Mouse (Mus musculus) hindbrain, embryonic 15.5 days (tissue): ENCODE data around the gene Tle6. TPM values are rescaled to one million over a fixed set of nuclear protein-coding genes. Genes with fewer than 3 reads are reported as not detected.
A peak's percentile ranks its signal among the peaks of the same experiment; 100 is the strongest.

Experiments used
- ATAC-seq: fragments of 200-750 bp; cut with Nextera tagmentation; 2 replicates; pipeline ENCODE4 v1.8.0; 2017; ENCODE audit warnings: low read depth, moderate number of reproducible peaks, moderate TSS enrichment; ENCODE audit not compliant: low FRiP score
- H3K27ac ChIP-seq: fragments of 300-500 bp; sonication (generic); replicated peaks from 2 replicates; pipeline ENCODE4 v1.5.1; 2015; ENCODE audit warnings: mild to moderate bottlenecking, inconsistent platforms
- H3K27me3 ChIP-seq: fragments of 300-500 bp; sonication (generic); 2 replicates; pipeline ENCODE4 v1.6.1; 2015; ENCODE audit warnings: control low read depth, inconsistent platforms
- H3K36me3 ChIP-seq: fragments of 300-500 bp; sonication (generic); 2 replicates; pipeline ENCODE4 v1.6.1; 2015; ENCODE audit warnings: control low read depth, inconsistent platforms
- H3K4me1 ChIP-seq: fragments of 300-500 bp; sonication (generic); replicated peaks from 2 replicates; pipeline ENCODE4 v1.6.1; 2015; ENCODE audit warnings: control low read depth, inconsistent platforms
- H3K4me2 ChIP-seq: fragments of 300-500 bp; sonication (generic); 2 replicates; pipeline ENCODE4 v1.6.1; 2015; ENCODE audit warnings: moderate library complexity, mild to moderate bottlenecking, inconsistent platforms
- H3K4me3 ChIP-seq: fragments of 300-500 bp; sonication (generic); 2 replicates; pipeline ENCODE4 v1.5.1; 2015; ENCODE audit warnings: mild to moderate bottlenecking, inconsistent platforms
- H3K9ac ChIP-seq: fragments of 300-500 bp; sonication (generic); 2 replicates; pipeline ENCODE4 v1.6.1; 2015; ENCODE audit warnings: inconsistent platforms
- H3K9me3 ChIP-seq: fragments of 300-500 bp; sonication (generic); 2 replicates; pipeline ENCODE4 v1.6.1; 2016; ENCODE audit warnings: control low read depth, inconsistent platforms
- WGBS: fragments of 180-500 bp; shearing (Covaris S2); methylation state at CpG from one replicate; pipeline ENCODE4 v1.1.7; 2015; 5-methylcytosine and 5-hydroxymethylcytosine counted together
- polyA plus RNA-seq: library from polyadenylated mRNA; unstranded; fragments of >200 nt; fragmentation: Nextera tagmentation; extraction: Ambion mirVana; gene quantifications from 2 replicates; pipeline ENCODE4 v1.2.1, GENCODE M21; 2015

Gene Tle6
- polyA plus RNA-seq, 1 experiment from 2014 or later: 8.7 TPM

DNA sequence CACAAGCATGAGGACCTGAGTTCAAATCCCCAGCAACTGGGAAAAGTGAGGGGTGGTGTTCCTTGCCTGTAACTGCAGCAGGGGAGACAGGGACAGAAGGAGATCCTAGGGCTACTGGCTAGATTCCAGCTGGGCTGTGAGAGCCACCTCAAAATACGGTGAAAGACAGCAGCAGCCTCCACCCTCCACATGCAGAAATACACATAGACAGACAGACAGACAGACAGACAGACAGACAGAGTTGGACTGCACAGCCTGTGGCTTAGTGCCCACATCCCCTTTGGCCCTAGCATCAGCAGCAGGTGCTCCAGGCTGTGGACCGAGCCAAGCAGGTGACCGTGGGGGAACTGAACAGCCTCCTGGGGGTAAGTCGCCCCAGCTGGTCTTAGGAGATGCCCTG is 20.9 kb downstream of the Tle6 start:
- no peak for ATAC-seq
- H3K27me3 ChIP-seq: peaks cover 64% of the 10 kb centered on the region
- H3K27ac ChIP-seq: no peak overlapping the region
- no peak overlapping the region; the same call in 1 of the 2 replicates for H3K4me2 ChIP-seq
- H3K36me3 ChIP-seq: 0 out of 2 replicates have a peak, but pooled peaks cover under 1% of the 10 kb centered on the region
- H3K9ac ChIP-seq: no peak overlapping the region
- peaks cover 32% of the 10 kb centered on the region for H3K4me1 ChIP-seq
- 63% methylated on average over 4 of the region's 4 CpGs for WGBS
- no peaks in the 10 kb centered on the region for H3K9me3 ChIP-seq
- H3K4me3 ChIP-seq: no peak overlapping the region

DNA sequence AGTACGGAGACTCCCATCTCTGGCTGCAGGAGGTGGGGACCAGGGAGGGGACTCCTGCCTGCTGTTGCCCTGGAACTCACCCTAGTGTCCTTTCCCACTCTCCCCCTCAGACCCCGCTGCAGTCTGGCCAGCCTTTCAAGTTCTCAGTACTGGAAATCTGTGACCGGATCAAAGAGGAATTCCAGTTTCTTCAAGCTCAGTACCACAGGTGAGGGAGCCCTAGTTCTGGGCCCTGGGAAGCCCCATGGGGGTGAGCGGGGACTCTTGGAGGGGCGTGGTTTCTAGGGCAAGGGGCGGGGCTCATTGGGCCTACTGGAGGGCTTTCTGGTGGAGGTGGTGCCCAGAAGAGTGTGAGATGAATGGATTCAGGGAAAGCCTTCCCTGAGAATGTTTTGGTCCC is 25.2 kb downstream of the Tle6 start:
- no peaks in the 10 kb centered on the region for H3K36me3 ChIP-seq
- peaks cover 51% of the 10 kb centered on the region for H3K4me1 ChIP-seq
- 0% methylated on average over 6 of the region's 6 CpGs for WGBS

DNA sequence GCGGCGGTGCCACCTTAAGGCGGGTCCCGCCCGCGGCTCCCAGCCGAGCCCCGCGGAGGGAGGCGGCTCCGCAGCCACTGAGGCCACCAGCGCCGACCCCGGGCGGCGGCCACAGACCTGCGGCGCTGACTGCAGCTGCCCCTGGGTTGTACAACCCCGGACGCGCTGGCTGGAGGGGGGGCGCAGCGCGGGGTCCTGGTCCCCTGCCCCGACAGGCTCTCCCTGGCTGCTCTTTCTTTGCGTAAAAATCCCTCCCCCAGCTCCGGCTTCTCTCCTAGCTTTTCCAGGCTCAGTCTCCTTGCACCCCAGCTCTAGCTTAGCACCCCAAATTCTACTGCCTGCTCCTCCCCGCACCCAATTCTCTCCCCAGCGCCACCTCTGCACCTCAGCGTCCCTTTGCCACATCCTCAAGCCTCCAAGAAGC is 25.7 kb downstream of the Tle6 start:
- ATAC-seq: no peak
- WGBS: under 1% methylated on average over 30 of the region's 30 CpGs
- Histone ChIP-seq H3K9ac (peak overlapping the region; percentile 61), H3K4me3 (peak overlapping the region; percentile 68), H3K4me1 (peaks cover 52% of the 10 kb centered on the region), H3K27me3 (peaks cover 54% of the 10 kb centered on the region), H3K4me2 (peak overlapping the region; percentile 86), H3K36me3 (no peaks in the 10 kb centered on the region), H3K9me3 (no peaks in the 10 kb centered on the region), H3K27ac (no peak overlapping the region)

More for the DNA sequence above, 25.2 kb downstream of the Tle6 start:
- Histone ChIP-seq H3K4me2 (peak overlapping the region; percentile 86), H3K27ac (no peak overlapping the region), H3K27me3 (peaks cover 58% of the 10 kb centered on the region), H3K9ac (peak overlapping the region; percentile 61), H3K9me3 (no peaks in the 10 kb centered on the region), H3K4me3 (peak overlapping the region; percentile 68)
- ATAC-seq: no peak

DNA sequence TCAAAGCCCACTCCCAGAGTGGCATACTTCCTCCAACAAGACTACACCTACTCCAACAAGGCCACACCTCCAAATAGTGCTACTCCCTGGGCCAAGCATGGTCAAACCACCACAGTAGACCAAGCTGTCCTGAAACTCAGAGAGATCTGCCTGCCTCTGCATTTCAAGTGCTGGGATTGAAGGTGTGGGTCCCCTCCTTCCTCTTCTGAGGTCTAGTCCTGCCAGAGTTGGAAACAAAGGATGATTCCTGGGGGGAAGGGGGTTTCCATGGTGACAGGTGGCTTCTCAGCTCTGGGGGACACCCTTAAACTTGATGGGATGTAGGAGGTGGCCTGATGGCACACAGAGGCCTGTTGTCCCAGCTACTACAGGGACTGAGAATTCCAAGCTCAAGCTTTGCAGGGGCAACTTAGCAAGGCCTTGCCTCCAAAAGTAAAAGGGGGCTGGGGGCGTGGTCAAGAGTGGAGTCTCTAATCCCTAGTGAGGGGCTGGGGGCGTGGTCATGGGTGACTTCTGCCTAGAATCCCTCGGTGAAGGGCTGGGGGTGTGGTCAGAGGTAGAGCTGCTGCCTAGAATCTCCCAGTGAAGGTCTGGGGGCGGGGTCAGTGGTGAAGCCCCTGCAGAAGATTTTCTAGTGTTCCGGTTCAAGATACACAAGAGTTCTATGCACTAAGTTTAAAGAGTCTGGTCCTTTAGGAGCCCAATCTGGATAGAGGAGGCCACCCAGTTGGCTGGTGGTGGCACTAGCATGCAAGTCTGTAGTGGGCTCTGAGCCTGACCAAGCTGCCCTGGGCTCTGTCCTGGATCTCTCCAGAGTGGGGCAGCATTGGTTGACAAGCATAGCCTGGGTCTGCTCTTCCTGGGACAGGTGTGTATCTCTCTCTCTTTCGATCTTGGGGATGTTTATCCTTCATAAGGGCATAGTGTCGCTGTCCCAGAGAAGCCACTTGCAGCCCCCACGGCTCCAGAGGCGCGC is 26.5 kb downstream of the Tle6 start, which contains the start of gene Tle2:
Tle2 (plus strand) TSS at position 481 of the 976 bp plus-strand sequence.
- Histone ChIP-seq H3K27ac (no peak within 1 kb of the TSS), H3K36me3 (no peaks in the 10 kb centered on the region), H3K4me1 (peaks cover 57% of the 10 kb centered on the region), H3K9ac (peak within 1 kb of the TSS; percentile 61), H3K4me2 (peak within 1 kb of the TSS; percentile 86), H3K4me3 (peak within 1 kb of the TSS; percentile 68), H3K9me3 (no peaks in the 10 kb centered on the region), H3K27me3 (peaks cover 47% of the 10 kb centered on the region)
- ATAC-seq: no peak
- 18% methylated on average over 10 of the region's 10 CpGs for WGBS

DNA sequence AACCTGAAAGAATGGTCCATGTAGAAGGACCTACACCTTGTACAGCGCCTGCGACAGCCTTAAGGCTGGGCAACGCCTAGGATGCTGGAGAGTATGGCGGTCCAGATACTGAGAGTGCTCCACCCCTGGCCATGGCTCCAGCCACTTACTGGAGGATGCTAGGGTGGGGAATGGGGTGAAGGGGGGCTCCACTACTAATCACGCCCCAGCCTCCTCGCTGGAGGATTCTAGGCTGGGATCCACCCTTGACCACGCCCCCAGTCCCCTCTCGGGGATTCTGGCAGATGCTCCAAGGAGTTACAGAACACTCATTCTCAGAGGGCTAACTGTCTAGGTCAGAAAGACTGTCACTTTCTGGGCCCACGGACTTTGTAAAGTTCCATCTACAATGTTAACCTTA is 27.9 kb downstream of the Tle6 start:
- no peak overlapping the region for H3K9ac ChIP-seq
- H3K27me3 ChIP-seq: peaks cover 40% of the 10 kb centered on the region
- no peak overlapping the region for H3K4me2 ChIP-seq
- H3K4me1 ChIP-seq: peaks cover 70% of the 10 kb centered on the region
- WGBS: 11% methylated on average over 9 of the region's 9 CpGs
- H3K36me3 ChIP-seq: no peaks in the 10 kb centered on the region
- no peaks in the 10 kb centered on the region for H3K9me3 ChIP-seq
- no peak overlapping the region for H3K27ac ChIP-seq
- ATAC-seq: no peak
- no peak overlapping the region for H3K4me3 ChIP-seq

DNA sequence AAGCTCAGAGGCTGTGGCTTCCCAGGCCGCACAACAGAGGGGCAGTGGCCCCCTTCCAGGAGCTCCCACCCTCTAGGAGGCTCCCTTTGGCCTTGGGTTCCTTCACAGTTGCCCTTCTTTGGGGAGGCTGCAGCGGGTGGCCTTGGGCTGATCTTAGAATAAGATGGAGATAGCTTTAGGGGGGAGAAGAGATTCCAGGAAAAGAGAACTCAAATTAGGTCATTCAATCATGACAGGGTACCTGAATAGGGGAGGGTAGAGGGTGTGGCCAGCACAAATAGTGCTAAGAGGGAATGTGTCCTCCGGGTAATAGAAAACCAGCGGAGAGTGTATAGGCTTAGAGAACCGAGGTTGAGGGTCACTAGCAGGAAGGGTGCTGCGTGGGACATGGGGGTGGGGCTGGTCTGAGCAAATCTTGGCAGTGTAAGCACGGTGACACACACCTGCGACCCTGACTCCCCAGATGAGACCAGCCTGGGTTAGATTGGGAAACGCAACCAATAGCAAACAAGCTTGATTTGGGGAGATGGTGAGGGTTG is 28.7 kb downstream of the Tle6 start:
- Histone ChIP-seq H3K9ac (no peak overlapping the region), H3K27me3 (peaks cover 34% of the 10 kb centered on the region), H3K4me1 (peaks cover 70% of the 10 kb centered on the region), H3K27ac (0 out of 2 replicates have a peak overlapping the region, but pooled peaks have one; percentile 4), H3K36me3 (no peaks in the 10 kb centered on the region), H3K4me2 (peak overlapping the region; percentile 84), H3K4me3 (peak overlapping the region; percentile 45), H3K9me3 (no peaks in the 10 kb centered on the region)
- ATAC-seq: peak; percentile 7; the same call in 1 of the 2 replicates
- 3% methylated on average over 9 of the region's 9 CpGs for WGBS

DNA sequence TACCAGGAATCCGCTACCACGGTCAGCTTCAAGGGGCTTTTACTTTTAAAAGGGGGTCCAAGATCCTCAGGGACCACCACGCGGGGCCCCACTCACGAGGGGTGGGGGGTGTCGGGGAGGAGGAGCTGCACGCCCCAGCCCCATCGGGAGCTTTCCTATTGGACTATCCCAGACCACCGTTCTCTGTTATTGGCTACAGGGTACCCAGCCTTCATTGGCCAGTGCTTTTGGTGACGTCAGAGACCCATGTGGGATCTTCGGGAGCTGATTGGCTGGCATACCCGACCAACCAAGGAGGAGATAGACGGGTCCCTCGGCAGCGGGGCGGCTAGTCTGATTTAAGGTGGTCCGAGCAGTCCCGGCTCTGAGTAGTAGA is 29.4 kb downstream of the Tle6 start:
- Histone ChIP-seq H3K4me1 (peaks cover 70% of the 10 kb centered on the region), H3K4me3 (peak overlapping the region; percentile 45), H3K9ac (no peak overlapping the region; the same call in 1 of the 2 replicates), H3K27ac (peak overlapping the region; percentile 82), H3K4me2 (peak overlapping the region; percentile 84), H3K36me3 (no peaks in the 10 kb centered on the region), H3K27me3 (peaks cover 34% of the 10 kb centered on the region), H3K9me3 (no peaks in the 10 kb centered on the region)
- ATAC-seq: peak; percentile 93
- under 1% methylated on average over 18 of the region's 18 CpGs for WGBS

DNA sequence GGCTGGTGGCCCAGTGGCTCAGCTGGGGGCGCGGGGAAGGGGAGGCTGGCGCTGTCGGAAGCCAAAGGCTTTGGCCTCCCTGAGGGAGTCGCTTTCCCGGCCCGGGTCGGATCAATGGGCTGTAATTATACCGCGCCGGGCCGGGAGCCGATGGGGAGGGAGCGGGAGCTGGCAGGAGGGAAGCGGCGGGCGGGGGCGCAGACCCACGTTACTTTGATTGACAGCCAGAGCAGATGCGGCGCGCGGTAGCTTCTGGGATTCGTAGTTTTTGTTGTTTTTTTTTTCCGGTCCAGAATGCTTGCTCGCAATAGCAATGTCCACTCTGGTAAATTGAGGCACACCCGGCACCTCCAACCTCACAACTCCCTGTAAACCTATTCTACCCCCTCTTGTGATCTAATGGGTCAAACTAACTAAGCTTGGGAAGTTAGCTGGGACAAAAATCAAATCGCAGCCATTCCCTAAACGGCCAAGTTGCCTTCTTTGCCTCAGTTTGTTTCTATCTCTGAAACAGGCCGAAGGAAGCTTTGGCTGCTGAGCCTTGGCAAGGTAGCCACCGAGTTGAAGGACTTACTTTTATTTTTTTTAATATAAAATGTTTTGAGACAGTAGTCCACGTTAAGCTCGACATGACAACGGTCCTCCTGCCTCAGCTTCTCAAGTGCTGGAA is 29.9 kb downstream of the Tle6 start:
- H3K4me3 ChIP-seq: peak overlapping the region; percentile 45
- H3K9me3 ChIP-seq: no peaks in the 10 kb centered on the region
- peaks cover 32% of the 10 kb centered on the region for H3K27me3 ChIP-seq
- H3K27ac ChIP-seq: peak overlapping the region; percentile 82
- peaks cover 4% of the 10 kb centered on the region for H3K36me3 ChIP-seq
- peak overlapping the region; percentile 84 for H3K4me2 ChIP-seq
- 0% methylated on average over 34 of the region's 34 CpGs for WGBS
- peaks cover 65% of the 10 kb centered on the region for H3K4me1 ChIP-seq
- H3K9ac ChIP-seq: no peak overlapping the region; the same call in 1 of the 2 replicates
- peak; percentile 55 for ATAC-seq

DNA sequence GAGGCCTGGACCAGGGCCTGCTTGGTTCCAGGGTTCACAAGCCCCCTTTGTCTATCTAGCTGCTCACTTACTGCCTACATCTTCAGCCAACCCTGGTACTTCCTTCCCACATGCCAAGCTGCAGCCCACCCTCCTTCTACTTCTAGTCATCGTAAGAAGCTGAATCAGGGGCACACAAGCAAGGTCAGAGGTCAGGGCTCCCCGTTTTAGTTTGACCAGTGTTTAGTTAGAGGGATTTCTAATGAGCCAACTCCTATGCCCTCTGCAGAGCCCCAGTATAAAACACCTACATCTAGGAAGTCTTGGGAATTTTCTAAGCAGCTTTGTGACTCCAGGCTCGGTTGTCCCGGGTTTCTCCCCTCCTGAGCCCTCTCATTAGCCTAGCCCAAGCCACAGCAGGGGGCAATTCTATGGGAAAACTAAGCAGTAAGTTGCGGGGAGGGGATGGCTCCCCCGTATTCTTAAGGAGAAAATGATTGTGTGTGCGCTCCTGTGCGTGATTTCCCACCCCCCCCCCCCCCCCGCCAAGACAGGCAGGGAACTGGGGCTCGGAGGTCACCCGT is 30.6 kb downstream of the Tle6 start:
- peaks cover 35% of the 10 kb centered on the region for H3K27me3 ChIP-seq
- H3K4me2 ChIP-seq: peak overlapping the region; percentile 84
- H3K9ac ChIP-seq: no peak overlapping the region
- H3K9me3 ChIP-seq: no peaks in the 10 kb centered on the region
- peak overlapping the region; percentile 45 for H3K4me3 ChIP-seq
- H3K4me1 ChIP-seq: peaks cover 59% of the 10 kb centered on the region
- H3K27ac ChIP-seq: peak overlapping the region; percentile 82
- ATAC-seq: peak; percentile 1; the same call in 1 of the 2 replicates
- H3K36me3 ChIP-seq: peaks cover 10% of the 10 kb centered on the region
- under 1% methylated on average over 8 of the region's 11 CpGs for WGBS

DNA sequence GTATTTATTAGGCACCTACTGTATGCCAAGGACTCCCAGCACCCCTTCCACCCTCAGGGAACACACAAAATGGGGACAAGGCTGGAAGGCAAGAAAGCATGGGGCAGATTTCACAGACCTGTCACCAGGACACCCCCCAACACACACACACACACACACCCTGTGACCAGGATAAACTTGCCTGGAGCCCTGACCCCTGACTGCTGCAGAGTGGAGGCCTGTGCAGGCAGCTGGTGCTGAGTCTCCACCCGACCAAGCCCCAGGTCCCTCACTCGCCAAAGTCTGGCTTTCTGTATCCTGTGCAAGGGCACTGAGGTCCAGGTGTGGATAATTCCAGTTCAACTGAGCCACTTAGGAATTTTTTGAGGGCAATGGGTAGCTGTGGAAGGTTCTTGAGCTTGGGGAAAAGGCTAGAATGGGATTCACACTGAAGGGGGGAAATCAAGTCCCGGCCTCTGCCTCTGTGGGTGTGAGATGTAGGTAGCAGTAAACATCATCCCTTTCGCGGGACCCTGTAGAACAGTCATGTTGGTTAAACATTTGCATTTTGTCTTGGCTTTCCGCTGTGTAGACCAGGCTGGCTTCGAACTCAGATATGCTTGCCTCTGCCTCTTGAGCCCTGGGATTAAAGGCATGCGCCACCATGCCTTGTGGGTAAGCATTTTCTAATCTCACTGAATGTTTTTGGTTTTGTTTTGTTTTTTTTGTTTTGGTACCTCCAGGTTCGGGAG is 31.2 kb downstream of the Tle6 start:
- Histone ChIP-seq H3K4me2 (no peak overlapping the region), H3K4me3 (no peak overlapping the region), H3K9ac (no peak overlapping the region), H3K27ac (peak overlapping the region; percentile 82), H3K27me3 (peaks cover 37% of the 10 kb centered on the region), H3K36me3 (peaks cover 11% of the 10 kb centered on the region), H3K9me3 (no peaks in the 10 kb centered on the region), H3K4me1 (peaks cover 55% of the 10 kb centered on the region)
- 46% methylated on average over 9 of the region's 9 CpGs for WGBS
- ATAC-seq: no peak
